Mouse (Mus musculus) limb, embryonic 10.5 days (tissue): ENCODE measurements around the gene Depdc5. TPM values are rescaled to one million over a fixed set of nuclear protein-coding genes. Genes with fewer than 3 reads are reported as not detected.

Experiments used
- polyA plus RNA-seq: library from polyadenylated mRNA; unstranded; fragments of >200 nt; fragmentation: Nextera tagmentation; extraction: Ambion mirVana; gene quantifications from 2 replicates; pipeline ENCODE4 v1.2.1, GENCODE M21; 2016

The Depdc5 gene
- polyA plus RNA-seq, 1 experiment from 2014 or later: 37.9 TPM

Other genes starting within 250 kb of the Depdc5 start
- gene Pisd, start 78.1 kb upstream of the Depdc5 start, polyA plus RNA-seq: 77.7 and 80.1 TPM in 2 replicates
- gene Gm20671, start 36.6 kb upstream of the Depdc5 start, polyA plus RNA-seq: not detected in 2 replicates
- gene Prr14l, start 9.4 kb upstream of the Depdc5 start, polyA plus RNA-seq: 20.7 and 21.8 TPM in 2 replicates
- 387 and 397 TPM in 2 replicates for gene Ywhah, start 155.1 kb downstream of the Depdc5 start, polyA plus RNA-seq
- gene Slc5a1, start 240.5 kb downstream of the Depdc5 start, polyA plus RNA-seq: not detected in 2 replicates